Mouse (Mus musculus) CH12.LX (cell line): ENCODE measurements around the gene Taf1c. TPM values are rescaled to one million over a fixed set of nuclear protein-coding genes. Genes with fewer than 3 reads are reported as not detected.

Experiments used
- DNase-seq: peaks from one replicate; pipeline ENCODE4 v3.0.0-alpha.2; 2013; ENCODE audit errors: extremely low read depth
- H3K27ac ChIP-seq: 2 replicates; pipeline ENCODE4 v1.5.1; 2012; ENCODE audit warnings: low read depth, mild to moderate bottlenecking, control low read depth, moderate library complexity; ENCODE audit not compliant: insufficient read depth
- H3K27me3 ChIP-seq: replicated peaks from 2 replicates; pipeline ENCODE3; 2012; ENCODE audit warnings: inconsistent platforms
- H3K36me3 ChIP-seq, 2 experiments: replicated peaks in 1 of 2; 2 replicates each; pipeline versions ENCODE3 to v1.6.1; 2012; ENCODE audit warnings: inconsistent platforms in 1 of 2, low read length in 1 of 2, mild to moderate bottlenecking in 1 of 2, mixed read lengths in 1 of 2, moderate library complexity in 1 of 2; ENCODE audit not compliant: control insufficient read depth in 1 of 2, insufficient read depth in 1 of 2
- H3K4me1 ChIP-seq, 2 experiments: 2 replicates each; pipeline ENCODE4 v1.6.1; 2012; ENCODE audit warnings: inconsistent platforms in 1 of 2, moderate library complexity in 1 of 2; ENCODE audit not compliant: insufficient read depth in 2 of 2, control insufficient read depth in 1 of 2
- H3K4me2 ChIP-seq: 2 replicates; pipeline ENCODE4 v1.6.1; 2012; ENCODE audit warnings: low read depth, mild to moderate bottlenecking, control low read depth; ENCODE audit not compliant: poor library complexity, insufficient read depth, severe bottlenecking
- H3K4me3 ChIP-seq, 3 experiments: fragments of 150-350 bp in 1 of 3; sonication (generic) in 1 of 3; replicated peaks in 1 of 3; 2 replicates each; pipeline versions ENCODE3 to v1.5.1; 2011 to 2012; ENCODE audit warnings: low read depth in 2 of 3, low read length in 2 of 3, mild to moderate bottlenecking in 2 of 3, moderate library complexity in 2 of 3, control low read depth in 1 of 3, improper control_type of control experiment in 1 of 3, inconsistent platforms in 1 of 3, mixed read lengths in 1 of 3; ENCODE audit not compliant: poor library complexity in 1 of 3
- H3K79me2 ChIP-seq: replicated peaks from 2 replicates; pipeline ENCODE4 v1.6.1; 2012; ENCODE audit warnings: mild to moderate bottlenecking, moderate library complexity; ENCODE audit not compliant: control insufficient read depth, poor library complexity, insufficient read depth, severe bottlenecking; ENCODE audit errors: extremely low read depth
- H3K9ac ChIP-seq: 2 replicates; pipeline ENCODE4 v1.6.1; 2012; ENCODE audit warnings: low read depth, mild to moderate bottlenecking, control low read depth, moderate library complexity; ENCODE audit not compliant: insufficient read depth
- H3K9me3 ChIP-seq: replicated peaks from 2 replicates; pipeline ENCODE3; 2012; ENCODE audit warnings: low read length, inconsistent platforms, mixed read lengths
- CTCF ChIP-seq, 2 experiments: IDR thresholded peaks in 1 of 2; conservative IDR thresholded peaks in 1 of 2; 2 replicates each; pipeline ENCODE4 v1.5.1; 2011 to 2012; ENCODE audit warnings: low read depth in 2 of 2, low read length in 2 of 2, improper control_type of control experiment in 1 of 2, inconsistent platforms in 1 of 2, mild to moderate bottlenecking in 1 of 2, moderate library complexity in 1 of 2
- ETS1 ChIP-seq: conservative IDR thresholded peaks from 2 replicates; pipeline ENCODE4 v1.6.1; 2012; ENCODE audit warnings: low read depth, mild to moderate bottlenecking, inconsistent platforms, low read length, improper control_type of control experiment, moderate library complexity
- GABPA ChIP-seq: IDR thresholded peaks from 2 replicates; pipeline ENCODE4 v1.6.1; 2012; ENCODE audit warnings: low read depth, low read length, improper control_type of control experiment, inconsistent platforms; ENCODE audit not compliant: insufficient replicate concordance
- HCFC1 ChIP-seq: IDR thresholded peaks from 2 replicates; pipeline ENCODE4 v1.6.1; 2012; ENCODE audit warnings: low read depth, mild to moderate bottlenecking, inconsistent platforms, low read length, improper control_type of control experiment
- MAZ ChIP-seq: IDR thresholded peaks from 2 replicates; pipeline ENCODE4 v1.6.1; 2012; ENCODE audit warnings: low read depth, mild to moderate bottlenecking, inconsistent platforms, low read length, improper control_type of control experiment, moderate library complexity
- MEF2A ChIP-seq: IDR thresholded peaks from 2 replicates; pipeline ENCODE4 v1.6.1; 2014; ENCODE audit warnings: low read depth, mild to moderate bottlenecking, inconsistent platforms, low read length, improper control_type of control experiment, borderline replicate concordance
- NELFE ChIP-seq: IDR thresholded peaks from 2 replicates; pipeline ENCODE4 v1.6.1; 2011; ENCODE audit warnings: low read depth, low read length, improper control_type of control experiment
- PAX5 ChIP-seq: IDR thresholded peaks from 2 replicates; pipeline ENCODE4 v1.6.1; 2012; ENCODE audit warnings: low read length, inconsistent platforms, mixed read lengths
- POLR2AphosphoS2 ChIP-seq: IDR thresholded peaks from 2 replicates; pipeline ENCODE4 v1.6.1; 2011; ENCODE audit warnings: low read depth, low read length, improper control_type of control experiment
- TBP ChIP-seq: conservative IDR thresholded peaks from 2 replicates; pipeline ENCODE4 v1.6.1; 2011; ENCODE audit warnings: low read depth, low read length, improper control_type of control experiment
- UBTF ChIP-seq: IDR thresholded peaks from 2 replicates; pipeline ENCODE4 v1.6.1; 2012; ENCODE audit warnings: low read depth, mild to moderate bottlenecking, inconsistent platforms, low read length, improper control_type of control experiment, moderate library complexity
- dilution Hi-C: fragments of 300-500 bp; cut with MboI; formaldehyde crosslinking; loops from 2 replicates; pipeline ENCODE4 v1.14.3; 2020; ENCODE audit warnings: low sequenced_read_pairs; ENCODE audit not compliant: extremely low pct_unique_long_range_greater_than_20kb, extremely low pct_ligation_motif_present
- in situ Hi-C: fragments of 300-500 bp; cut with MboI; formaldehyde crosslinking; loops from 3 replicates; pipeline ENCODE4 v1.14.3; 2019; ENCODE audit warnings: low sequenced_read_pairs, low pct_ligation_motif_present, low pct_unique_long_range_greater_than_20kb, mixed read lengths
- polyA plus RNA-seq: library from polyadenylated mRNA; unstranded; fragments of >175 nt; gene quantifications from 2 replicates; pipeline ENCODE4 v1.2.1, GENCODE M21; 2012; ENCODE audit warnings: low read depth; ENCODE audit not compliant: insufficient read length
- total RNA-seq, 2 experiments: library from RNA; depleted of rRNA; stranded (reverse); fragments of 300-350 nt in 1 of 2; fragments of >200 nt in 1 of 2; gene quantifications; 2 replicates each; pipeline ENCODE4 v1.2.3; 2012 to 2014

Gene Taf1c
- total and polyA plus RNA-seq, 3 experiments = 11.0 to 14.9 (median 12.1) TPM

GRCm38 (mm10) chr8:119651324-119651723 is 46.3 kb upstream of the Taf1c start:
- Histone ChIP-seq H3K9me3 (peaks cover 14% of the 10 kb centered on the region), H3K4me3 (no peak overlapping the region), H3K4me1 (no peaks in the 10 kb centered on the region), H3K9ac (no peak overlapping the region), H3K27ac (no peak overlapping the region), H3K79me2 (no peaks in the 10 kb centered on the region), H3K27me3 (peaks cover 63% of the 10 kb centered on the region), H3K4me2 (no peak overlapping the region), H3K36me3 (no peaks in the 10 kb centered on the region)
- in situ Hi-C loops (no loop called here), dilution Hi-C loops (no loop called here)
- no peak for DNase-seq
- no peak for TF ChIP-seq UBTF
- TF ChIP-seq PAX5 = no peak
- TF ChIP-seq NELFE = no peak
- TF ChIP-seq ETS1 = no peak
- TF ChIP-seq GABPA = no peak
- TF ChIP-seq HCFC1 = no peak

DNA sequence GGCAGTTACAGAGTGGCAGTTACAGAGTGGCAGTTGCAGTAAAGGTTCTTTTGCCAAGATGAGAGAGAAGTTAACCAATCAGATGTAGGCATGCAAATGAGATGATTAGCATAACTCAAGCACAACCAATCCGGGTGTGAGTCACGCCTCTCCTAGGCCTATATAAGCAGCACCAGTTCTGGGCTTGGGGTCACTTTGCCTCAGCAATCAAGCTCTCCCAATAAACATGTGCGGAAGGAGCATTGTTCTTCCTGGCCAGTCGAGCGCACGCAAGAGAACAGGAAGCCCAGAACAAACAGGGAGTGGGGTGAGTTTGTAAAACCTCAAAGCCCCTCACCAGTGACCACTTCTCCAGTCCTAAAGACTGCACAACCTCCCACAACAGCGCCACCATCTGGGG is 41.8 kb upstream of the Taf1c start:
- H3K79me2 ChIP-seq = no peaks in the 10 kb centered on the region
- H3K4me2 ChIP-seq = no peak overlapping the region
- no peak overlapping the region for H3K27ac ChIP-seq
- no peaks in the 10 kb centered on the region for H3K36me3 ChIP-seq
- no peak overlapping the region for H3K4me3 ChIP-seq
- no peak for TF ChIP-seq POLR2AphosphoS2
- no peak for TF ChIP-seq MEF2A
- TF ChIP-seq TBP = no peak
- TF ChIP-seq MAZ = no peak
- TF ChIP-seq ETS1 = no peak
- H3K9ac ChIP-seq = no peak overlapping the region
- in situ Hi-C loops = no loop called here
- H3K9me3 ChIP-seq = peaks cover 16% of the 10 kb centered on the region
- DNase-seq = no peak
- dilution Hi-C loops = no loop called here
- H3K27me3 ChIP-seq = peaks cover 68% of the 10 kb centered on the region
- H3K4me1 ChIP-seq = no peaks in the 10 kb centered on the region

GRCm38 (mm10) chr8:119646197-119646596 is 41.2 kb upstream of the Taf1c start:
- Histone ChIP-seq H3K36me3 (no peaks in the 10 kb centered on the region), H3K79me2 (no peaks in the 10 kb centered on the region), H3K9me3 (peaks cover 17% of the 10 kb centered on the region), H3K4me1 (no peaks in the 10 kb centered on the region), H3K27ac (no peak overlapping the region), H3K9ac (no peak overlapping the region), H3K4me3 (no peak overlapping the region), H3K27me3 (peaks cover 63% of the 10 kb centered on the region), H3K4me2 (no peak overlapping the region)
- DNase-seq = peak; percentile 6
- TF ChIP-seq CTCF (conservative IDR thresholded peaks at IDR 0.05 in 1 of 2, IDR thresholded peaks at IDR 0.05 in 1 of 2; ENCODE audit: low read depth in 2 of 2, low read length in 2 of 2) (peak in 1 of 2 experiments; percentile 35; a peak in 1 of 4 replicates), HCFC1 (no peak)
- in situ Hi-C loops (no loop called here), dilution Hi-C loops (no loop called here)
